Mouse (Mus musculus) left cerebral cortex, adult 18-20 months (tissue): ENCODE results near the gene Pgrmc1. TPM values are rescaled to one million over a fixed set of nuclear protein-coding genes. Genes with fewer than 3 reads are reported as not detected.
A peak's percentile ranks its signal among the peaks of the same experiment; 100 is the strongest.

Source experiments
- DNase-seq, 2 experiments: peaks; one replicate each; pipeline ENCODE4 v3.0.0; 2021 to 2022; ENCODE audit warnings: low spot score in 2 of 2, mixed read lengths in 1 of 2
- total RNA-seq, 2 experiments: library from RNA; stranded (reverse); gene quantifications; 2 replicates each; pipeline ENCODE4 v1.2.3; 2021

The Pgrmc1 gene
- total RNA-seq, 2 experiments from 2014 or later = 288 to 323 TPM

- DNase-seq = no peak
These were observed 2.1 kb downstream of the Pgrmc1 start for GRCm38 (mm10) chrX:36600066-36600465.

DNA sequence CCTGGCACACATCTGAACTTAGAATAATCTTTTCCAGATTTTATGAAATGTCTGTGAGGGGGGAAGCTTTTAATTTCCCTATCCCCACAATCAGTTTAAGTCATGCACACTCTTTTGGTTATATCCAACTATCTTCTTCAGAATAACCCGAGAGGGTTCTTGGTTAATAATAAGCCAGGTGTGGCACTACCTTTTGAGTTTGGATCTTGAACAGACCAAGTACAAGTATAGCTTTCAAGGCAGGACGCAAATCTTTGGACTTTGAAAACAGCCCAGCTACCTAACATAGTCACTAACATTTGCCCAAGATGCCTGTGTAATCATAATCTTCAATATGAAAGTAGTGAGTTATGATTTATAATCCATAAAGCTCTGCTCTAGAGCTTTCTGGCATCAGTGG lies 4.9 kb downstream of the Pgrmc1 start:
- DNase-seq = no peak

- DNase-seq = no peak
These were observed 6.0 kb downstream of the Pgrmc1 start for GRCm38 (mm10) chrX:36604040-36604439.

DNA sequence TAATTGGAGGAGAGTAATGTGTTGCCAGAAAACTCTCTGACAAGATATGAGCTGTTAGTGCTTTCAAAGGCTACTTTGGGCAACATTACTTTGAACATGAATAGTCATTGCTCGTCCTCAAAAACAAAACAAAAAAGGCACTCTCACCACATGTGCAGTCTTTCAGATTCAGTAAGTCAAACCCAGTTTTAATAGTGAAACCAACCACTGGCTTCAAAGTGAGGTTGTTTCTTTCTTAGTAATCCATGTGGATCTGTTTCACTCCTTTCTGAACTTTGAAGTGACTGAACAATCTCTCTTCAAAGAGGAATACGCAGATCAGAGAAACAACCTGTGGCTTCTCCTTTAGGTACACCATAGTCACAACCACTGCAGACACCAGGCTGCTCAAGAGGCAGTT lies 11.1 kb downstream of the Pgrmc1 start:
- no peak for DNase-seq

DNA sequence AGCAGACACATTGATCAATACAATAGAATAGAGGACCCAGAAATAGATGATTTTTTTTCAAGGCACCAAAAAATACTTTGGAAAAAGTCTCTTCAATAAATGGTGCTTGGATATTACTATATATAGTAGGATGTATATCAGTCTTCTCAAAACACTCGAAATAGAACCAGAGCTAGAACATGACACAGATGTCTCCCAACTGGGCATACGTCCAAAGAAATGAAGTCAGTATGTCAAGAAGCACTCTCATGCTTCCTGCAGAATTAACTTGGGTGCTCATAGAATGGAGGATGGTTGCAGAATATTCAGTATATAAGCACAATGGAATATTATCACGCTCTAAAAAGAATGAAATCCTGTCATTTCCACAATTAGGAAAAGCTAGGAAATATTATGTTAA lies 30.1 kb downstream of the Pgrmc1 start:
- no peak for DNase-seq

DNA sequence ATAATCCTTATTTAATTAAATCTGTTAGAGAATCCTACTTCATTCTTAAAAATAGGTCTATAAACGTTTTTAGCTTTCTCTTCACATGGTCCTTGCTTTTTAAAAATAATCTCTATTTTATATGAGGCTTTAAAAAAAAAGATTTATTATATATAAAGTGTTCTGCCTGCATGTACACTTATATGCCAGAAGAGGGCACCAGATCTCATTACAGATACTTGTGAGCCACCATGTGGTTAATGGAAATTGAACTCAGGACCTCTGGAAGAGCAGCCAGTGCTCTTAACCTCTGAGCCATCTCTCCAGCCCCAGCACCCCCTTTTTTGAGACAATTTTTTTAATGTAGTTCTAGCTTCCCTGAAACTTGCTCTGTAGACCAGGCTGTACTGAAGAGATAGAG lies 32.8 kb downstream of the Pgrmc1 start:
- no peak for DNase-seq

GRCm38 (mm10) chrX:36640046-36640445 lies 42.0 kb downstream of the Pgrmc1 start:
- peak; percentile 7 to 13 for DNase-seq

GRCm38 (mm10) chrX:36644657-36645551 lies 46.9 kb downstream of the Pgrmc1 start, which contains the start of gene Akap17b:
Gene Akap17b (minus strand): TSS chrX:36645395.
- peak; percentile 75 to 77 for DNase-seq

Other genes with a start within 250 kb of the Pgrmc1 start
- gene Gm6268, start 196.9 kb upstream of the Pgrmc1 start, total RNA-seq = not detected
- gene Gm14569, start 106.4 kb upstream of the Pgrmc1 start, total RNA-seq = under 1 TPM in 1 of 2 experiments, not detected in 1; 0.58 TPM
- 10 to 100 TPM; 13.5 to 13.6 TPM for gene Akap17b, start 47.2 kb downstream of the Pgrmc1 start, total RNA-seq
- under 1 TPM; 0.42 to 0.70 TPM for gene Slc25a43, start 145.5 kb downstream of the Pgrmc1 start, total RNA-seq
- gene Slc25a5, start 197.4 kb downstream of the Pgrmc1 start, total RNA-seq = 100 to 1,000 TPM; 315 to 349 TPM